Mouse (Mus musculus) forebrain, postnatal 0 days (tissue): ENCODE measurements at regions not wholly inside any gene's neighbourhood (a gene's known extent, or its start where the extent isn't known, plus 50 kb on each side); places are given as distances from the start of the nearest gene placed in this dataset.

ENCODE experiments used
- ATAC-seq: fragments of 200-750 bp; cut with Nextera tagmentation; 2 replicates; pipeline ENCODE4 v1.8.0; 2017; ENCODE audit warnings: mild to moderate bottlenecking, moderate library complexity
- DNase-seq: peaks from one replicate; pipeline ENCODE4 v3.0.0-alpha.2; 2015
- H3K27ac ChIP-seq: fragments of 300-500 bp; sonication (generic); 2 replicates; pipeline ENCODE4 v1.5.1; 2014; ENCODE audit warnings: low read depth, mild to moderate bottlenecking, antibody characterized with exemption, low read length, moderate library complexity, mixed read lengths
- H3K27me3 ChIP-seq: fragments of 300-500 bp; sonication (generic); 2 replicates; pipeline ENCODE4 v1.6.1; 2014; ENCODE audit warnings: mild to moderate bottlenecking, low read length, mixed read lengths; ENCODE audit not compliant: insufficient read depth
- H3K36me3 ChIP-seq: fragments of 300-500 bp; sonication (generic); 2 replicates; pipeline ENCODE4 v1.6.1; 2014; ENCODE audit warnings: mild to moderate bottlenecking, moderate library complexity; ENCODE audit not compliant: insufficient read depth
- H3K4me1 ChIP-seq: fragments of 300-500 bp; sonication (generic); 2 replicates; pipeline ENCODE4 v1.6.1; 2014; ENCODE audit warnings: antibody characterized with exemption; ENCODE audit not compliant: insufficient read depth
- H3K4me2 ChIP-seq: fragments of 300-500 bp; sonication (generic); 2 replicates; pipeline ENCODE4 v1.6.1; 2014; ENCODE audit warnings: low read depth, mild to moderate bottlenecking, moderate library complexity
- H3K4me3 ChIP-seq: fragments of 300-500 bp; sonication (generic); 2 replicates; pipeline ENCODE4 v1.5.1; 2014; ENCODE audit warnings: low read depth, low read length, mixed read lengths
- H3K9ac ChIP-seq: fragments of 300-500 bp; sonication (generic); 2 replicates; pipeline ENCODE4 v1.6.1; 2014; ENCODE audit warnings: mild to moderate bottlenecking
- H3K9me3 ChIP-seq: fragments of 300-500 bp; sonication (generic); 2 replicates; pipeline ENCODE4 v1.6.1; 2016; ENCODE audit warnings: low read length
- CTCF ChIP-seq: sonication (generic); IDR thresholded peaks from 2 replicates; pipeline ENCODE4 v1.5.1; 2016; ENCODE audit warnings: antibody characterized with exemption, control low read depth, low read depth
- WGBS: fragments of 180-500 bp; shearing (Covaris S2); extraction: QIAGEN DNeasy Blood & Tissue Kit; methylation state at CpG from one replicate; pipeline ENCODE4 v1.1.7; 2014; 5-methylcytosine and 5-hydroxymethylcytosine counted together

DNA sequence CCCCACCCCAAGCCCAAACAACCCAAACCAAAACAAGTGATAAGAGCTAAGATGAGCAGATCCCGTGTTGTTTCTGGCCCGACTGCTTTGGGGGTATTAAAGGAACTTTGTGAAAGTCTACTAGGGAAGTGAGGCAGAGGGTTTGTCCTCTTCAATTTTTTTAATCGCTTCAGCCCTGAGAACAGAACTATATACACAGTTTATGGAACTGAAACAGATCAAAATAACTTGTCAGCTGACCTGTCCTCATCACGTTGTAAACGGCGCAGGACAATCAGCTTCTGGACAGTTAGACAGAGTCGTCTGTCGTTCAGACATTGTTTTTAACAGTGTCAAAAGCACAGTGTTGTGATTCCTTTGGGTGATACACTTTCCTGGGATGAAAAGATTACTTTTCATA lies 103.3 kb upstream of the Prdm1 start:
- H3K9me3 ChIP-seq, result no peaks in the 10 kb centered on the region
- ATAC-seq, result no peak
- no peaks in the 10 kb centered on the region for H3K36me3 ChIP-seq
- H3K27ac ChIP-seq, result no peak overlapping the region
- H3K27me3 ChIP-seq, result no peaks in the 10 kb centered on the region
- no peak overlapping the region for H3K9ac ChIP-seq
- H3K4me2 ChIP-seq, result no peak overlapping the region
- no peak for TF ChIP-seq CTCF
- no peak for DNase-seq
- H3K4me3 ChIP-seq, result no peak overlapping the region
- WGBS, result 85% methylated on average over 8 of the region's 8 CpGs
- H3K4me1 ChIP-seq, result no peaks in the 10 kb centered on the region

DNA sequence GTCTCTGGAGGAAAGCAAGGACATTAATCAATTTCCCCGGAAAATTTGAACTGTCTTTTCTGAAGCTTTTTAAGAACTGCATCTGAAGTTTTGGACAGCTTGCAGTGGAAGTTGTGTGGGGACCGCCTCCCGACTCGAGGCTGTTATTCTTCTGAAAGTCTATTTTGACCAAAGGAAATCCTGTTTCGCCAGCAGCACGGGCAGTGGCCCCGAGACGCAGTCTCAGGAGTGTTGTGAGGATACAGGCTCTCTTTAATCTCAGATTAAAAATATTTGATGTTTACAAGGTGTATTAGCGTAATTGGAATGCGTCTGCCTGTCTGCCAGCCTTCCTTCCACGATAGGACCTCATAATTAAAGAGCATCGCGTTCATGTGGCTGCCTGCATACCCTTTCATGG lies 102.2 kb upstream of the Prdm1 start:
- no peak for DNase-seq
- no peak for TF ChIP-seq CTCF
- H3K4me1 ChIP-seq, result no peaks in the 10 kb centered on the region
- WGBS, result 62% methylated on average over 13 of the region's 13 CpGs
- H3K9ac ChIP-seq, result no peak overlapping the region
- ATAC-seq, result no peak
- H3K4me3 ChIP-seq, result no peak overlapping the region
- no peaks in the 10 kb centered on the region for H3K9me3 ChIP-seq
- no peaks in the 10 kb centered on the region for H3K27me3 ChIP-seq
- H3K4me2 ChIP-seq, result no peak overlapping the region
- no peak overlapping the region for H3K27ac ChIP-seq
- no peaks in the 10 kb centered on the region for H3K36me3 ChIP-seq

DNA sequence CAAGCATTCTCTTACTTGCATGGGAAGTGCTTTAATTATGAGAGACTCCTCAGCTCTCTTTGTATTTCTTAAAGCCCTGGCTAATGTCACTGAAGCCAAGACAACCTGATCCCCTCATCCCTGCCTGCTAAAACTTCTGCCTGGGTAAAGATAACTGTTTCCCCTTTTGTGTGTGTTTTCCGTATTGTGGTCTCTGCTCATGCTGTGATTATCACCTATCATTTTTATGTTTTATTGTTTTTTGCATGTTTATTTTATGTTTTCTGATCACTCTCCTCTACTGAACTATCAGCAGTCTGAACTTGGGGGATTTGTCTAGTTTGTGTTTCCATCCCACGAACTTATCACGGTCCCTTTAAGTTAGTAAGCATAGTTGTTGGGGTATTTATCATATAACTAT lies 100.1 kb upstream of the Prdm1 start:
- no peaks in the 10 kb centered on the region for H3K27me3 ChIP-seq
- WGBS, result 94% methylated on average over 3 of the region's 3 CpGs
- H3K27ac ChIP-seq, result no peak overlapping the region

DNA sequence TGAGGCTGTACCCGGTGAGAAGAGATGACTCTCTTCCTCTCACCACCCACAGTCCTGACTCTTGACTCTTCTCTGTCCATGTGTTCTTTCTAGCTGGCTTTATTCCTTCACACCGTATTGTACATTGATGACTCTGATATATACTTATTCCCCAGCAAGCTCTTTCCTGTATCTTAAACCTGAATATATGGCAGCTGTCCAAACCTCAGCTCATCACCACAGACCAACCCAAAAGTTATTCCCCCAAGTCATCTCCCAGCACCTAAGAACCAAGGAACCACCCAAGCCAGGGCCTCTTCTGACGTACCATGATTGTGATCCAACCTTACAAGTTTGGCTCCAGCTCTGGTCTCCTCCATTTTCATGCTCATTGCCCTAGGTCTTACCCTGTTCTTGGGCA lies 99.1 kb upstream of the Prdm1 start:
- no peaks in the 10 kb centered on the region for H3K27me3 ChIP-seq
- no peak for ATAC-seq
- no peaks in the 10 kb centered on the region for H3K36me3 ChIP-seq
- no peak overlapping the region for H3K4me3 ChIP-seq
- WGBS, result 93% methylated on average over 3 of the region's 3 CpGs
- H3K4me1 ChIP-seq, result no peaks in the 10 kb centered on the region
- H3K4me2 ChIP-seq, result no peak overlapping the region
- TF ChIP-seq CTCF, result no peak
- no peak for DNase-seq
- H3K9ac ChIP-seq, result no peak overlapping the region
- no peak overlapping the region for H3K27ac ChIP-seq
- H3K9me3 ChIP-seq, result no peaks in the 10 kb centered on the region

More for the DNA sequence above, 100.1 kb upstream of the Prdm1 start:
- ATAC-seq (no peak), DNase-seq (no peak)
- H3K4me1 ChIP-seq, result no peaks in the 10 kb centered on the region
- no peak overlapping the region for H3K4me3 ChIP-seq
- no peaks in the 10 kb centered on the region for H3K36me3 ChIP-seq
- H3K9ac ChIP-seq, result no peak overlapping the region
- H3K9me3 ChIP-seq, result no peaks in the 10 kb centered on the region
- no peak for TF ChIP-seq CTCF
- H3K4me2 ChIP-seq, result no peak overlapping the region

DNA sequence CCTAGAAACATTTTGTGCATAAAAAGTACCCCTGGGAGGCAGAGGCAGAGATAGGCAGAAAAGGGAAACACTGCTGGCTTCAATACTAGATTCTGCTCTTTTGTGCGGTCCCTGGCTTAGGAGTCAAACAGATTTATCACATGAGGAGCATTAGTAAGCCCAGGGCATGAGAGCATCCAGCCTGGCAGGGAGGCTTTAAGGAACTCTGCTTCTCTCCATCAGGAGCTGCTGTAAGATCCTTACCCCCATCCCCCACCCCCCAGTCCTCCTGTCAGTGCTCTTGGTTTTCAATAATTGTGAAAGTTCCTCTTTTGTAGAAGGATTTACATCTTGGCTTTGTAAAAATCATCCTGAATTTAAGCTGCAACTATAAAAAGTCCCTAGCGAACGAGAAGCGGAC lies 97.2 kb upstream of the Prdm1 start:
- 57% methylated on average over 4 of the region's 4 CpGs for WGBS

DNA sequence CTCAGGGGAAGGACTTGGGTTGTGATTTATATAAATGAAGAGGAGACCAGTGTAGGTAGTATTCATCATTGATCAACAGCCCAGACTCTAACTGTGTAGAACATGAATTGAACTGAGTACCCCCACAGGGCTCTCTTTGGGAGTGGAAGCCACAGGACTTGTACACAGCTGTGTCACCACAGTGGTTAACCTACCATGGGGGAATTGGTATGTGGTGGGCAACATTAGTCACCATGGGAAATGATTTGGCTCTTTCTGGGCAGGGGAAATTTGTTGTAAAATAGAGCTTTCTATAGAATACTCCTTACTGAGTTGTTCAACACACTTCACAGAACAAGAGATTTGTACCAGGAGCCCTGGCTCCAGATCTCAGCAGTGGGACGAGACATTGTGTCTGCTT lies 87.3 kb upstream of the Prdm1 start:
- Histone ChIP-seq H3K27ac (no peak overlapping the region), H3K27me3 (no peaks in the 10 kb centered on the region), H3K9ac (no peak overlapping the region), H3K4me1 (no peaks in the 10 kb centered on the region), H3K4me2 (no peak overlapping the region), H3K9me3 (no peaks in the 10 kb centered on the region), H3K36me3 (no peaks in the 10 kb centered on the region), H3K4me3 (no peak overlapping the region)
- no peak for ATAC-seq
- DNase-seq, result no peak
- TF ChIP-seq CTCF, result no peak
- 73% methylated on average over 1 of the region's 1 CpGs for WGBS

More for the DNA sequence above, 97.2 kb upstream of the Prdm1 start:
- no peak for TF ChIP-seq CTCF
- Histone ChIP-seq H3K4me1 (no peaks in the 10 kb centered on the region), H3K27ac (no peak overlapping the region), H3K4me3 (no peak overlapping the region), H3K27me3 (no peaks in the 10 kb centered on the region), H3K4me2 (no peak overlapping the region), H3K36me3 (no peaks in the 10 kb centered on the region), H3K9me3 (no peaks in the 10 kb centered on the region), H3K9ac (no peak overlapping the region)
- DNase-seq (no peak), ATAC-seq (no peak)

DNA sequence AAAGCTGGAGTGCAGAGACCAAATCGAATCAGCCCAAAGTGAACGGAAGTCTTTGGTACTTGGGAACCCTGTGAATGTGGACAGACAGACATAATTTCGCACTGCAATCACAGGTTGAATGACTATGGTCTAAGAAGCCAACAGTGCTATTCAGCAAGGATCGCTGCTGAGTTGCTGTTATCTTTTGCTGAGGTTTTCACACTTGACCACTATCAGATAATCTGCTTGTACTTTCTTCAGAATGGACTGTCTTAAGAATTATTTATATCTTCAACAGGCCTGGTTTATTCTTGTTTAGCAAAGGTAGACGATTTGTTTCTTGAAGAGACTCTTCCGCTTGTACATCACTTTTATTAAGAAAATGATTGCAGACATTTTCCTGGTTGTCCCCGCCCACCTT lies 84.3 kb upstream of the Prdm1 start:
- TF ChIP-seq CTCF, result no peak
- no peaks in the 10 kb centered on the region for H3K36me3 ChIP-seq
- no peaks in the 10 kb centered on the region for H3K4me1 ChIP-seq
- WGBS, result 94% methylated on average over 7 of the region's 7 CpGs
- DNase-seq (no peak), ATAC-seq (no peak)
- H3K27me3 ChIP-seq, result no peaks in the 10 kb centered on the region
- no peak overlapping the region for H3K4me2 ChIP-seq
- H3K9me3 ChIP-seq, result no peaks in the 10 kb centered on the region
- no peak overlapping the region for H3K27ac ChIP-seq
- no peak overlapping the region for H3K9ac ChIP-seq
- H3K4me3 ChIP-seq, result no peak overlapping the region

DNA sequence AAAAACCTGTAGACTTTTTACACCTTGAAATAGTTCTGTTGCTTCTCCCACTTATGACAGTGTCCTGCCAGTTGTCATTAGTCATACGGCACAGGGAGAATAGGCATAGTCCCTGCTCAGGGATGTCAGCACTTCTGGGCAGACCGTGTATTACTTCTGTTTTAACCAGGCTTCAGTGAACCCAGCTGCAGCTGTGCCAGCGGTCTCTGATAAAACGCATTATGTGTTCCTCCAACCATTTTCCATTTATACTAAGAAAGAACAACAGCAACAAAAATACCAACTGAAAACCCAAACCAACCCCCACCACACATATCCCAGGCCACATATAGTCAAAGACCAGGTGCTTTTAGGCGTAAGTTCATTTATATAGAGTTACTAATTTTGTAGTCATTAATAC lies 83.1 kb upstream of the Prdm1 start:
- no peak for TF ChIP-seq CTCF
- no peak for ATAC-seq
- no peaks in the 10 kb centered on the region for H3K4me1 ChIP-seq
- 81% methylated on average over 5 of the region's 5 CpGs for WGBS
- no peak overlapping the region for H3K27ac ChIP-seq
- H3K4me3 ChIP-seq, result no peak overlapping the region
- no peak overlapping the region for H3K9ac ChIP-seq
- H3K36me3 ChIP-seq, result no peaks in the 10 kb centered on the region
- H3K27me3 ChIP-seq, result no peaks in the 10 kb centered on the region
- DNase-seq, result no peak
- H3K9me3 ChIP-seq, result no peaks in the 10 kb centered on the region
- no peak overlapping the region for H3K4me2 ChIP-seq
